Mouse (Mus musculus) heart, embryonic 14.5 days (tissue): Measurements from ENCODE around the gene Fbxo8. TPM values are rescaled to one million over a fixed set of nuclear protein-coding genes. Genes with fewer than 3 reads are reported as not detected.
A peak's percentile ranks its signal among the peaks of the same experiment; 100 is the strongest.

Experiments used
- ATAC-seq: fragments of 200-750 bp; cut with Nextera tagmentation; 2 replicates; pipeline ENCODE4 v1.8.0; 2017; ENCODE audit warnings: low read depth, moderate TSS enrichment; ENCODE audit not compliant: insufficient number of reproducible peaks, insufficient read depth, low FRiP score
- H3K27ac ChIP-seq, 2 experiments: fragments of 200-500 bp in 1 of 2; fragments of 300-500 bp in 1 of 2; sonication (generic) in 1 of 2; replicated peaks in 1 of 2; 2 replicates each; pipeline ENCODE4 v1.5.1; 2012 to 2014; ENCODE audit warnings: low read depth in 2 of 2, low read length in 2 of 2, control low read depth in 1 of 2, mild to moderate bottlenecking in 1 of 2, mixed read lengths in 1 of 2; ENCODE audit not compliant: control insufficient read depth in 1 of 2, insufficient read depth in 1 of 2
- H3K27me3 ChIP-seq: fragments of 300-500 bp; sonication (generic); 2 replicates; pipeline ENCODE4 v1.6.1; 2014; ENCODE audit warnings: mild to moderate bottlenecking, low read length, control low read depth; ENCODE audit not compliant: control insufficient read depth, insufficient read depth
- H3K36me3 ChIP-seq: fragments of 300-500 bp; sonication (generic); 2 replicates; pipeline ENCODE4 v1.6.1; 2014; ENCODE audit warnings: mild to moderate bottlenecking, control low read depth, low read length, mixed read lengths; ENCODE audit not compliant: control insufficient read depth, insufficient read depth
- H3K4me1 ChIP-seq, 2 experiments: fragments of 200-500 bp in 1 of 2; fragments of 300-500 bp in 1 of 2; sonication (generic) in 1 of 2; 2 replicates each; pipeline ENCODE4 v1.6.1; 2012 to 2014; ENCODE audit warnings: low read length in 2 of 2, control low read depth in 1 of 2, mixed read lengths in 1 of 2; ENCODE audit not compliant: control insufficient read depth in 2 of 2, insufficient read depth in 2 of 2
- H3K4me2 ChIP-seq: fragments of 300-500 bp; sonication (generic); 2 replicates; pipeline ENCODE4 v1.6.1; 2014; ENCODE audit warnings: mild to moderate bottlenecking, low read length
- H3K4me3 ChIP-seq, 2 experiments: fragments of 200-500 bp in 1 of 2; fragments of 300-500 bp in 1 of 2; sonication (generic) in 1 of 2; 2 replicates each; pipeline ENCODE4 v1.5.1; 2012 to 2014; ENCODE audit warnings: low read length in 2 of 2, mild to moderate bottlenecking in 2 of 2, control low read depth in 1 of 2, low read depth in 1 of 2, moderate library complexity in 1 of 2; ENCODE audit not compliant: control insufficient read depth in 1 of 2, insufficient read depth in 1 of 2
- H3K9ac ChIP-seq: fragments of 300-500 bp; sonication (generic); 2 replicates; pipeline ENCODE4 v1.6.1; 2014; ENCODE audit warnings: mild to moderate bottlenecking, low read length
- H3K9me3 ChIP-seq: fragments of 300-500 bp; sonication (generic); 2 replicates; pipeline ENCODE4 v1.6.1; 2016; ENCODE audit warnings: low read length, control low read depth; ENCODE audit not compliant: control insufficient read depth
- WGBS: fragments of 180-500 bp; shearing (Covaris S2); extraction: QIAGEN DNeasy Blood & Tissue Kit; methylation state at CpG from one replicate; pipeline ENCODE4 v1.1.7; 2014; 5-methylcytosine and 5-hydroxymethylcytosine counted together
- microRNA-seq: library from miRNA; unstranded; fragments of <30 nt; microRNA quantifications from one replicate; pipeline ENCODE4, GENCODE M21; 2016
- polyA plus RNA-seq: library from polyadenylated mRNA; unstranded; fragments of >200 nt; fragmentation: Nextera tagmentation; extraction: Ambion mirVana; gene quantifications from 2 replicates; pipeline ENCODE4 v1.2.1, GENCODE M21; 2014

Fbxo8 gene
- polyA plus RNA-seq, 1 experiment from 2014 or later, result 53.6 TPM

DNA sequence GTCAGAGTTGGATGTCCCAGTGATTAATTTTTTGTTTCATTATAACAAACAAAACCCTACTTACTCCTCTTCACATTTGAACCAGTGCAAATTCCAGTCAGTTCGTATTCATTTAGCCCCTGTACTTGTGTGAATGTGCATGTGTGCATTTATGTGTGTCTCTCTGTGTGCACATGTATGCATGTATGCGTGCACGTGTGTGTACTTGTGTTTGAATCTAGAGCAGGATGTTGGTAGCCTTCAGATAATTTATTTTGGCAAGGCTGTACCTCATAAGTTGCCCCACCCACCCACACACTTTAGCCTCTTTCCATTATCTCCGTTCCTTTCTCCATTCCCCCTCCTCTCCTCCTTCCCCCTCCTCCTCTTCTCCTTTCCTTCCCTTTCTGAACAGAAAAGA, 70.2 kb downstream of the Fbxo8 start:
- WGBS, result 18% methylated on average over 4 of the region's 4 CpGs
- peak overlapping the region; percentile 14 for H3K9ac ChIP-seq
- no peak overlapping the region for H3K27ac ChIP-seq
- no peak for ATAC-seq
- H3K27me3 ChIP-seq, result peaks cover 4% of the 10 kb centered on the region; the same call in 1 of the 2 replicates
- H3K9me3 ChIP-seq, result no peaks in the 10 kb centered on the region
- H3K4me1 ChIP-seq, result peaks cover 27 to 40% of the 10 kb centered on the region in 2 experiments
- peak overlapping the region; percentile 66 for H3K4me2 ChIP-seq
- H3K36me3 ChIP-seq, result no peaks in the 10 kb centered on the region
- H3K4me3 ChIP-seq, result peak overlapping the region in 1 of 2 experiments; percentile 27; a peak in 2 of 4 replicates

DNA sequence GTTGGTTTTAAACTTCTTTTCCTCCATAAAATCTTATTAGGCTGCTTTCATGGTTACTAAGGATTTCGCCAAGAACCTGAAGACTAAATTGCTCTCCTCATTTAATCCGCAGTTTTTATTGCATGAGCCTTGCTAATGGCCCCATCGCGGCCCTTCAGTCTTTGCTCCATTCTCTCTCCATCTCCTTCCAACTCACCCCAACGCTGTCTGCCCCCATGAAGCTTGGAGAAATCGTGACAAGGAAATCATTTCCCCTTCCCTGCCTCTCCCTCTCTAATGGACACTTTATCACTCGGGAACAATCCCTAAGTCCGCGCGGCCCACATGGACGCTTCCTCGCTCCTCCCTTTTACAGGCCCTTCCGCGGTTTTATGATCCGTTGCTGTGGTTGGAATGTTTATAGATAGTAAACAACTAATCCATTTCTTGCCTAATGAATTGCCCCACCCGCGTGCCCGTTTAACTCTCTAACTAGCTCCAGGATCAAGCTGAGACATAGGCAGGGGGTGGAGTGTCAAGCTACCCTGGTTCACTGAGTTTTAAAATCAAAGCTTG, 71.7 kb downstream of the Fbxo8 start:
- 3% methylated on average over 18 of the region's 18 CpGs for WGBS
- Histone ChIP-seq H3K9me3 (no peaks in the 10 kb centered on the region), H3K9ac (peak overlapping the region; percentile 68), H3K4me1 (peaks cover 27 to 40% of the 10 kb centered on the region in 2 experiments), H3K27ac (peak overlapping the region; percentile 37 to 49), H3K36me3 (no peaks in the 10 kb centered on the region), H3K4me2 (peak overlapping the region; percentile 77), H3K27me3 (peaks cover 4% of the 10 kb centered on the region; the same call in 1 of the 2 replicates), H3K4me3 (peak overlapping the region; percentile 39 to 51)
- ATAC-seq, result no peak

DNA sequence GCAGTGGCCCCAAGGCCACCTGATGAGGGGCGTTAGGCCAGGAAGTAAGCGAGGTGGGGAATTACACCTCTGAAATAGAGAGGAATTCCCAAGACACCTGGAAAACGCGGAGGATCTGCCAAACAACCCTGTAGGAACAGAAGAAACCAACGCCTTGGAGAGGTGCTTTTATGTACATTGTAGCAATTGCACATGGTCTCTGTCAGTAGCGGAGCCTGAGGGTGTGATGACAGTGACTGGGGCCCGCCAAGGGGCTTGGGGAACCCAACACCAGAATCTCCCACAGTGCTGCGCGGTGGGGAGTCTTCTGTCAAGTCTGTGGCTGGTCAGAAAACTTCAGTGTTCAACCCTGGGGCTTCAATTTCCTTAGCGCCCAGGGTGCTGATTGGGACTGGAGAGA, 72.5 kb downstream of the Fbxo8 start:
- 10% methylated on average over 10 of the region's 10 CpGs for whole genome bisulfite sequencing
- H3K9ac ChIP-seq, result peak overlapping the region; percentile 68; the same call in 1 of the 2 replicates
- peak overlapping the region; percentile 37 to 49; a peak in 1 of 4 replicates for H3K27ac ChIP-seq
- peaks cover 27 to 40% of the 10 kb centered on the region in 2 experiments for H3K4me1 ChIP-seq
- H3K36me3 ChIP-seq, result no peaks in the 10 kb centered on the region
- H3K27me3 ChIP-seq, result peaks cover 4% of the 10 kb centered on the region; the same call in 1 of the 2 replicates
- H3K4me2 ChIP-seq, result peak overlapping the region; percentile 77
- ATAC-seq, result peak; percentile 77; the same call in 1 of the 2 replicates
- H3K9me3 ChIP-seq, result no peaks in the 10 kb centered on the region
- peak overlapping the region; percentile 39 to 51 for H3K4me3 ChIP-seq

DNA sequence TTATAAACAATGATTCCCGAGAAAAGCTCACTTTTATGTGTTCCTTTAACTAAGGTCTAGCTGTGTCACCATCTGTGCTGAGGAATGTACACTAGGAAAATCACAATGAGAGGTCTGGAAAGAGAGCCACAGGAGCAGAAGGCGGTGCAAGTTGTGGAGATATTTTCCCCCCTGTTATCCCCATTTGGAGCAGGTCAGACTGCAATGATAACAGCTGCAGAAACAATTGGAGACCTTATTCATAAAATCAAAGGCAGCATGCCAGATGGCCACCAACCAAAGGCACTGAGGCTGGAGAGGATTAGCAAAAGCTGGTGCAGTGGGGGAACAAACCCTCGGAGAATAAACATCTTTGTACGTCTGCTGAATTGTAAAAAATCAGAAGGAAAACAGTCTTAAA, 78.3 kb downstream of the Fbxo8 start:
- peaks cover 0 to 7% of the 10 kb centered on the region in 2 experiments; a peak in 1 of 4 replicates for H3K4me1 ChIP-seq
- H3K27ac ChIP-seq, result no peak overlapping the region
- H3K27me3 ChIP-seq, result no peaks in the 10 kb centered on the region
- H3K4me2 ChIP-seq, result no peak overlapping the region
- 36% methylated on average over 4 of the region's 4 CpGs for WGBS
- ATAC-seq, result no peak
- H3K9ac ChIP-seq, result no peak overlapping the region
- H3K4me3 ChIP-seq, result no peak overlapping the region
- H3K36me3 ChIP-seq, result no peaks in the 10 kb centered on the region
- H3K9me3 ChIP-seq, result no peaks in the 10 kb centered on the region

DNA sequence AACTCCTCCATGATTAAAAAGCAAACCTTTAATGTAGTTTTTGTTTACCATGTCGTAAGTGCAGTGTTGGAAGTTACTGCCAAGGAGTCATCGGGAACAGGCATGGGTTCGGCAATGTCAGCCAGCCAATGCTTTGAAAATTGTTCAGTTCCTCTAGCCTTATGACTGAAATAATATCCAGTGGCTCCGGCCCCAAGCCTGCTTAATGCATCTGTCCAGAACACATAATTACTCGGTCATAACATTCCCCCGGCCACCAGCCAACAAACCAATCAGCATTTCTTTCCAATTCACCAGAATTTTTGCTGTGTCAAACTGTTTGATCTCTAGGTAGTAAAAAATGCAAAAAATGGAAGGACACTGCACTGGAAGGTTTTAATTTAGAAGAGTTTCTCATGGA, 88.4 kb downstream of the Fbxo8 start:
- no peaks in the 10 kb centered on the region for H3K9me3 ChIP-seq
- H3K27me3 ChIP-seq, result no peaks in the 10 kb centered on the region
- H3K4me3 ChIP-seq, result no peak overlapping the region
- 80% methylated on average over 6 of the region's 6 CpGs for WGBS
- H3K4me1 ChIP-seq, result no peaks in the 10 kb centered on the region
- no peak overlapping the region for H3K9ac ChIP-seq
- H3K36me3 ChIP-seq, result no peaks in the 10 kb centered on the region
- H3K27ac ChIP-seq, result no peak overlapping the region
- no peak for ATAC-seq
- H3K4me2 ChIP-seq, result no peak overlapping the region

Small RNA genes within 50 kb of the gene (microRNA-seq; reads per million reads assigned to microRNA genes)
- not detected for gene Gm25992

Other genes starting within 250 kb of the Fbxo8 start
- 22.2 and 23.7 TPM in 2 replicates for gene Cep44, start within 50 bp of the Fbxo8 start, polyA plus RNA-seq